Mouse (Mus musculus) spleen, embryonic (tissue): ENCODE results near the gene Cacng1.

Experiments
- CTCF ChIA-PET: fragments of 350-600 bp; sonication (Branson Sonifier 250); formaldehyde crosslinking; loops from one replicate; lab custom pipeline; 2022; lab: Charles Lee

The Cacng1 gene

GRCm38 (mm10) chr11:107707897-107708610 is 8.3 kb downstream of the Cacng1 start:
- CTCF ChIA-PET: no interaction called here

- CTCF ChIA-PET: interaction anchor here (0.7 kb wide), 1 partner anchor 70 kb away, joined by 3 read pairs; no protein-coding TSS in a partner anchor
Observed at GRCm38 (mm10) chr11:107705476-107706074, 10.7 kb downstream of the Cacng1 start.

GRCm38 (mm10) chr11:107705060-107705459 is 11.3 kb downstream of the Cacng1 start:
- CTCF ChIA-PET: no interaction called here

- CTCF ChIA-PET: no interaction called here
Observed at GRCm38 (mm10) chr11:107703272-107704134, 12.8 kb downstream of the Cacng1 start.

GRCm38 (mm10) chr11:107699967-107700366 is 16.4 kb downstream of the Cacng1 start:
- CTCF ChIA-PET: interaction anchor here (0.6 kb wide), 1 partner anchor 1681 kb away, joined by 15 read pairs; no protein-coding TSS in a partner anchor

- CTCF ChIA-PET: no interaction called here
Observed at GRCm38 (mm10) chr11:107693338-107693737, 23.0 kb downstream of the Cacng1 start.

- CTCF ChIA-PET: no interaction called here
Observed at GRCm38 (mm10) chr11:107691569-107691968, 24.8 kb downstream of the Cacng1 start.

- CTCF ChIA-PET: no interaction called here
Observed at GRCm38 (mm10) chr11:107688480-107688879, 27.8 kb downstream of the Cacng1 start.

GRCm38 (mm10) chr11:107686290-107686689 is 30.0 kb downstream of the Cacng1 start:
- CTCF ChIA-PET: interaction anchor here (0.6 kb wide), 1 partner anchor 529 kb away, joined by 6 read pairs; no protein-coding TSS in a partner anchor

GRCm38 (mm10) chr11:107683544-107684465 is 32.5 kb downstream of the Cacng1 start:
- CTCF ChIA-PET: no interaction called here

GRCm38 (mm10) chr11:107682694-107683355 is 33.5 kb downstream of the Cacng1 start:
- CTCF ChIA-PET: no interaction called here

- CTCF ChIA-PET: no interaction called here
Observed at GRCm38 (mm10) chr11:107676207-107676940, 39.9 kb downstream of the Cacng1 start.

GRCm38 (mm10) chr11:107675246-107675645 is 41.1 kb downstream of the Cacng1 start:
- CTCF ChIA-PET: no interaction called here

- CTCF ChIA-PET: no interaction called here
Observed at GRCm38 (mm10) chr11:107674601-107675000, 41.7 kb downstream of the Cacng1 start.

GRCm38 (mm10) chr11:107674006-107674405 is 42.3 kb downstream of the Cacng1 start:
- CTCF ChIA-PET: no interaction called here

- CTCF ChIA-PET: no interaction called here
Observed at GRCm38 (mm10) chr11:107668977-107669376, 47.3 kb downstream of the Cacng1 start.

GRCm38 (mm10) chr11:107668223-107668622 is 48.1 kb downstream of the Cacng1 start:
- CTCF ChIA-PET: no interaction called here

- CTCF ChIA-PET: no interaction called here
Observed at GRCm38 (mm10) chr11:107667542-107667941, 48.8 kb downstream of the Cacng1 start.

GRCm38 (mm10) chr11:107662666-107663065 is 53.7 kb downstream of the Cacng1 start:
- CTCF ChIA-PET: no interaction called here

GRCm38 (mm10) chr11:107660452-107660851 is 55.9 kb downstream of the Cacng1 start:
- CTCF ChIA-PET: no interaction called here
